28 mouse cellular contexts compared by ENCODE assay signal in the genomic region with DNA sequence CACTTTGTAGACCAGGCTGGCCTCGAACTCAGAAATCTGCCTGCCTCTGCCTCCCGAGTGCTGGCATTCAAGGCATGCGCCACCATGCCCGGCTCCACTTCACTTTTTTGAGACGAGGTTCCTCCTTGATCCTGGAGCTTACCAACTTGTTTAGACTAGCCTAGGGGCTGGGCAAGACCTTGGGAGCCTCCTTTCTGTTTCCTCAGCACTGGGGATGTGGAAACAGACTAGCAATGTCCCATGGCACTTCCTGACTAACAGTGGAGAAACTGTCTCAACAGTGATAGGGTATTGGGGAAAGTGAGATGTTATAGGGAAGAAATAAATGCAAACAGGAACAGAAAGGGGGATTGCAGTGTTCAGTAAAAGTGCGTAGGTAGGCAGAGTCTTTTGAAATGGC. TPM values are rescaled to one million over a fixed set of nuclear protein-coding genes. Genes with fewer than 3 reads are reported as not detected.
DNase-seq lines count a peak whose midpoint lies in the region; ATAC-seq lines count a peak whose summit lies in the region.
"Had no signal": no experiment of that assay in that cellular context is flagged by ENCODE, and none has a peak within 500 bp of the region (broad histone marks: within the 10 kb centered on the region; RNA-seq: fewer than 3 reads in every experiment).

No protein-coding gene starts in this region.

- DNase-seq in heart, adult 11 months: peak; percentile 79
- DNase-seq in lung, postnatal 36 days: peak; percentile 10
- DNase-seq in lung, postnatal 25 days (ENCODE audit: low spot score): no peak
- DNase-seq in right cerebral cortex, postnatal 10 days (ENCODE audit: low spot score in 2 of 2): no peak
- DNase-seq: adrenal gland, postnatal 10 days; B cell, adult 2 months; cerebellum, adult 11-12 months; cerebellum, adult 8-10 months; cerebellum, postnatal 10 days; cerebellum, postnatal 36 days; gastrocnemius, postnatal 25 days; heart, postnatal 10 days; heart, postnatal 36 days had no signal

- H3K4me3 ChIP-seq in heart, embryonic 12.5 days: no peak overlapping the region
- H3K4me3 ChIP-seq in hindbrain, embryonic 13.5 days: no peak overlapping the region
- H3K4me3 ChIP-seq: forebrain, embryonic 10.5 days; forebrain, embryonic 13.5 days; heart, embryonic 15.5 days; hindbrain, embryonic 10.5 days had no signal

- 81% methylated on average over 6 of the region's 6 CpGs for WGBS in heart, embryonic 12.5 days
- 88% methylated on average over 6 of the region's 6 CpGs for WGBS in hindbrain, embryonic 13.5 days

- H3K27ac ChIP-seq in heart, embryonic 12.5 days (ENCODE audit: poor library complexity, severe bottlenecking): no peak overlapping the region
- no peak overlapping the region for H3K27ac ChIP-seq in hindbrain, embryonic 13.5 days
- H3K27ac ChIP-seq: forebrain, embryonic 10.5 days; forebrain, embryonic 13.5 days; heart, embryonic 15.5 days; hindbrain, embryonic 10.5 days; hindbrain, embryonic 14.5 days; hindbrain, postnatal 0 days had no signal

- no peak for ATAC-seq in heart, embryonic 12.5 days (ENCODE audit: insufficient number of reproducible peaks, low FRiP score)
- peak; percentile 79 for ATAC-seq in megakaryocyte, adult 5-6 weeks (ENCODE audit: poor library complexity, severe bottlenecking)
- ATAC-seq in hindbrain, embryonic 13.5 days (ENCODE audit: low FRiP score): no peak
- ATAC-seq: forebrain, embryonic 13.5 days; forebrain, embryonic 16.5 days; inflammation-experienced regulatory T-cells, adult 6 months; Patski had no signal

- no peaks in the 10 kb centered on the region for H3K36me3 ChIP-seq in heart, embryonic 12.5 days
- no peaks in the 10 kb centered on the region for H3K36me3 ChIP-seq in hindbrain, embryonic 13.5 days
- H3K36me3 ChIP-seq: forebrain, embryonic 10.5 days; G1E; heart, embryonic 15.5 days; hindbrain, embryonic 10.5 days had no signal

- no peak overlapping the region for H3K4me2 ChIP-seq in heart, embryonic 12.5 days
- H3K4me2 ChIP-seq in hindbrain, embryonic 13.5 days: no peak overlapping the region
- H3K4me2 ChIP-seq: forebrain, embryonic 13.5 days; heart, embryonic 11.5 days; heart, embryonic 15.5 days; hindbrain, embryonic 14.5 days had no signal

- H3K4me1 ChIP-seq in heart, embryonic 12.5 days (replicated peaks): no peaks in the 10 kb centered on the region
- no peaks in the 10 kb centered on the region for H3K4me1 ChIP-seq in hindbrain, embryonic 13.5 days (replicated peaks)
- H3K4me1 ChIP-seq: forebrain, embryonic 13.5 days; heart, embryonic 15.5 days had no signal

- no peak overlapping the region for H3K9ac ChIP-seq in heart, embryonic 12.5 days
- no peak overlapping the region for H3K9ac ChIP-seq in hindbrain, embryonic 13.5 days
- H3K9ac ChIP-seq: forebrain, embryonic 13.5 days; heart, embryonic 15.5 days; hindbrain, embryonic 14.5 days had no signal

- no peaks in the 10 kb centered on the region for H3K9me3 ChIP-seq in heart, embryonic 12.5 days (replicated peaks)
- no peaks in the 10 kb centered on the region for H3K9me3 ChIP-seq in hindbrain, embryonic 13.5 days
- H3K9me3 ChIP-seq: forebrain, embryonic 10.5 days; forebrain, embryonic 13.5 days; G1E; heart, embryonic 15.5 days; hindbrain, embryonic 10.5 days had no signal

- no peaks in the 10 kb centered on the region for H3K27me3 ChIP-seq in heart, embryonic 12.5 days (replicated peaks)
- H3K27me3 ChIP-seq in hindbrain, embryonic 13.5 days: no peaks in the 10 kb centered on the region
- H3K27me3 ChIP-seq: CH12.LX; forebrain, embryonic 13.5 days; heart, embryonic 15.5 days had no signal

RNA-seq across cellular contexts. Expression of a gene that starts 47.7 kb away (rescaled TPM):
- polyA plus RNA-seq in heart, embryonic 12.5 days (2016; fragmentation: Nextera tagmentation; extraction: Ambion mirVana): 23.5 and 27.7 TPM in 2 replicates
- total RNA-seq in megakaryocyte, adult 5-6 weeks (2015): 17.8 and 18.8 TPM in 2 replicates
- total RNA-seq in megakaryocyte, adult 5-6 weeks (2017): 20.5 and 26.8 TPM in 2 replicates
- polyA plus RNA-seq in hindbrain, embryonic 13.5 days (2015; fragmentation: Nextera tagmentation; extraction: Ambion mirVana): 11.7 and 11.8 TPM in 2 replicates

RNA-seq across cellular contexts. Expression of a gene that starts 59.5 kb away (rescaled TPM):
- polyA plus RNA-seq in heart, embryonic 12.5 days (2016; fragmentation: Nextera tagmentation; extraction: Ambion mirVana): 50.8 and 51.1 TPM in 2 replicates
- 128 and 133 TPM in 2 replicates for total RNA-seq in megakaryocyte, adult 5-6 weeks (2015)
- 63.9 and 93.1 TPM in 2 replicates for total RNA-seq in megakaryocyte, adult 5-6 weeks (2017)
- 41.6 and 43.7 TPM in 2 replicates for polyA plus RNA-seq in hindbrain, embryonic 13.5 days (2015; fragmentation: Nextera tagmentation; extraction: Ambion mirVana)

Comparison
In these comparisons a context has a peak if more than half of its experiments do, and no peak if none do; other contexts are left out.
1. DNase-seq: peak in heart, adult 11 months (single experiment) and lung, postnatal 36 days (single experiment); none in lung, postnatal 25 days (single experiment) and right cerebral cortex, postnatal 10 days (0 of 2).